Mouse (Mus musculus) C2C12 (cell line): ENCODE data around the gene Bcl2l10.

Source experiments
- CTCF ChIP-seq: IDR thresholded peaks from one replicate; pipeline ENCODE4 v1.5.1; 2011; ENCODE audit not compliant: control insufficient read depth, insufficient read depth, insufficient read length
- MAX ChIP-seq: IDR thresholded peaks from one replicate; pipeline ENCODE4 v1.6.1; 2011; ENCODE audit warnings: mild to moderate bottlenecking, control low read depth

- no peak for TF ChIP-seq MAX
- no peak for TF ChIP-seq CTCF
These were observed 40.5 kb upstream of the Bcl2l10 start for GRCm38 (mm10) chr9:75307015-75307414.
